Mouse (Mus musculus): ENCODE measurements around the gene Tmem179b. TPM values are rescaled to one million over a fixed set of nuclear protein-coding genes. Genes with fewer than 3 reads are reported as not detected.

Tmem179b gene
- polyA plus RNA-seq, 1 experiment = 31.6 TPM

- peaks cover 8% of the 10 kb centered on the region for H3K36me3 ChIP-seq (ENCODE audit: control insufficient read depth, insufficient read depth)
- H3K4me2 ChIP-seq (ENCODE audit: low read depth) = no peak overlapping the region
- TF ChIP-seq MYOD1 (IDR thresholded peaks at IDR 0.05; ENCODE audit: control insufficient read depth in 1 of 3, insufficient read length in 2 of 3, low read depth in 2 of 3) (no peak), MYOG (IDR thresholded peaks at IDR 0.05; ENCODE audit: control insufficient read depth in 1 of 3, insufficient read depth in 1 of 3, insufficient read length in 2 of 3, low read depth in 2 of 3) (no peak), E2F4 (IDR thresholded peaks at IDR 0.05; ENCODE audit: insufficient read depth) (no peak), TCF3 (IDR thresholded peaks at IDR 0.05; ENCODE audit: insufficient read length, low read depth) (no peak), POLR2AphosphoS2 (IDR thresholded peaks at IDR 0.05; ENCODE audit: insufficient read length, low read depth) (no peak), TCF12 (IDR thresholded peaks at IDR 0.05; ENCODE audit: insufficient read depth, poor library complexity, severe bottlenecking) (no peak), REST (IDR thresholded peaks at IDR 0.05; ENCODE audit: insufficient read depth, insufficient read length) (no peak), SRF (IDR thresholded peaks at IDR 0.05; ENCODE audit: control insufficient read depth, insufficient read length, low read depth) (no peak), CEBPB (IDR thresholded peaks at IDR 0.05; ENCODE audit: insufficient read depth, poor library complexity, severe bottlenecking) (no peak)
Observed at GRCm38 (mm10) chr19:8788521-8788920, 14.3 kb upstream of the Tmem179b start.

DNA sequence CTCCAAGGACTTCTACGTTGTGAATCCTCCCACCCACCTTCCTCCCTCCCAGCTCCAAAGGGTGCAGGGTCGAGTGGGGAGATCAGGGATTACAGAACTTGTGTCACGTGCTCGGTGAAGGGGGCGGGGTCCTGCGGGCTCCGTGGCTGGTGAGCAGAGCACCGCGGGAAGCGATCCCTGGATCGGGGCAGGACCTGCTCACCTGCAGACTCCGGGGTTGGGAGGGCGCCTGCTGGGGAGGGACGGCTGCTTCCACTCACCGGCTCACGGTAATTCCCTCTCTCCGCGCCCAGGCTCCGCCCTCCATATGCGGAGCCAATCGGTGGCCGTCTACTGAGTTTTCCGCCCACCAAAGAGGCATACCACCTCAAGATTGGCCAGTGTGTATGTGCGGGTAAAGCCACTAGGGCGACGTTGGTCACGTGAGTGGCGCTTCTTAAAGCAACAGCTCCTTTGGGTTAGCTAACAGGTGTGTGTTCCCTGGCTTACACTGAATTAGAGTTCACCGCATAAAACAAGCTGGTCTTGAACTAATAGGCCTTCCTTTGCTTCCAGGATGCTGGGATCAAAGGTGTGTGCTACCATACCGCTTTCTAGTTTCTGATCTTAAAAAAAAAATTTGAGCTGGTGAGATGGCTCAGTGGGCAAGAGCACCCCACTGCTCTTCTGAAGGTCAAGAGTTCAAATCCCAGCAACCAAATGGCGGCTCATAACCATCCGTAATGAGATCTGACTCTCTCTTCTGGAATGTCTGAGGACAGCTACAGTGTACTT, 11.9 kb upstream of the Tmem179b start, which contains the start of gene Taf6l:
Gene Taf6l, minus strand, starts transcription at position 410 of the 774 bp plus-strand sequence.
- H3K27me3 ChIP-seq (ENCODE audit: control insufficient read depth, insufficient read depth, insufficient read length) = no peaks in the 10 kb centered on the region
- H3ac ChIP-seq (ENCODE audit: control insufficient read depth, insufficient read length) = peak within 1 kb of the TSS; percentile 5
- H3K79me2 ChIP-seq (ENCODE audit: control insufficient read depth, insufficient read depth) = no peaks in the 10 kb centered on the region
- TF ChIP-seq TCF3 (IDR thresholded peaks at IDR 0.05; ENCODE audit: insufficient read length, low read depth) (no peak), E2F4 (IDR thresholded peaks at IDR 0.05; ENCODE audit: insufficient read depth) (peak; percentile 65), MYOD1 (IDR thresholded peaks at IDR 0.05; ENCODE audit: control insufficient read depth in 1 of 3, insufficient read length in 2 of 3, low read depth in 2 of 3) (peak in 2 of 3 experiments; percentile 49 to 64), REST (IDR thresholded peaks at IDR 0.05; ENCODE audit: insufficient read depth, insufficient read length) (no peak), MAX (IDR thresholded peaks at IDR 0.05; ENCODE audit: low read depth) (no peak), CEBPB (IDR thresholded peaks at IDR 0.05; ENCODE audit: insufficient read depth, poor library complexity, severe bottlenecking) (no peak), TCF12 (IDR thresholded peaks at IDR 0.05; ENCODE audit: insufficient read depth, poor library complexity, severe bottlenecking) (no peak), USF1 (IDR thresholded peaks at IDR 0.05; ENCODE audit: low read depth) (peak; percentile 99), SRF (IDR thresholded peaks at IDR 0.05; ENCODE audit: control insufficient read depth, insufficient read length, low read depth) (peak; percentile 63), MYOG (IDR thresholded peaks at IDR 0.05; ENCODE audit: control insufficient read depth in 1 of 3, insufficient read depth in 1 of 3, insufficient read length in 2 of 3, low read depth in 2 of 3) (peak in 1 of 3 experiments; percentile 31), POLR2AphosphoS2 (IDR thresholded peaks at IDR 0.05; ENCODE audit: insufficient read length, low read depth) (peak; percentile 64), POLR2A (IDR thresholded peaks at IDR 0.05; ENCODE audit: insufficient read length, low read depth) (peak; percentile 77)
- H3K36me3 ChIP-seq (ENCODE audit: control insufficient read depth, insufficient read depth) = no peaks in the 10 kb centered on the region
- peak within 1 kb of the TSS; percentile 48 for H3K4me3 ChIP-seq
- H3K4me2 ChIP-seq (ENCODE audit: low read depth) = peak within 1 kb of the TSS; percentile 87

More at GRCm38 (mm10) chr19:8788521-8788920, 14.3 kb upstream of the Tmem179b start:
- Histone ChIP-seq H3ac (ENCODE audit: control insufficient read depth, insufficient read length) (no peak overlapping the region), H3K4me3 (no peak overlapping the region), H3K79me2 (ENCODE audit: control insufficient read depth, insufficient read depth) (no peaks in the 10 kb centered on the region), H3K27me3 (ENCODE audit: control insufficient read depth, insufficient read depth, insufficient read length) (no peaks in the 10 kb centered on the region)

DNA sequence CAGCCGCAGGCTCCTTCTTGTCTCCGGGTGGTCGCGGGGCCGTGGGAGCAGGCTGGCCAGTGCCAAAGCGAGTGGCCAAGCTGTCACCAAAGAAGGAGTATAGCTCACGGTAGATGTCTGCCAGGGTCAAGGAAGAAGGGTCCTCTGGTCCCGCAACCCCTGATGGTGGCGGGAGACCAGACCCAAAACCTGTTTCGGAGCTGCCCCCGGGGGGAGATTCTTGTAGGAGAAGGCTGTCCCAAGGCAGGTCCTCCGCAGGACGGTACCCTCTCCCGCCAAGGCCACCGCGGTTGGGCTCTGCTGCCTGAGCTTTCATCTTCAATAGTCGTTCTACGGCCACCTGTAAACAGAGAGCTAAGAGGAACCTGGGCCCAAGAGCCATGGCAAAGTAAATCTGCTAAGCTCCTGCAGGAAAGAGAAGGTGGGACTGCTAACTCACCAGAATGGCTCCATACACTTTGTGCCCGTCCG, 719 bp upstream of the Tmem179b start:
- no peak for TF ChIP-seq POLR2AphosphoS2 (IDR thresholded peaks at IDR 0.05; ENCODE audit: insufficient read length, low read depth)
- no peak for TF ChIP-seq CEBPB (IDR thresholded peaks at IDR 0.05; ENCODE audit: insufficient read depth, poor library complexity, severe bottlenecking)
- no peak for TF ChIP-seq USF1 (IDR thresholded peaks at IDR 0.05; ENCODE audit: low read depth)
- TF ChIP-seq TCF12 (IDR thresholded peaks at IDR 0.05; ENCODE audit: insufficient read depth, poor library complexity, severe bottlenecking) = no peak
- TF ChIP-seq E2F4 (IDR thresholded peaks at IDR 0.05; ENCODE audit: insufficient read depth) = no peak
- no peak for TF ChIP-seq MYOD1 (IDR thresholded peaks at IDR 0.05; ENCODE audit: control insufficient read depth in 1 of 3, insufficient read length in 2 of 3, low read depth in 2 of 3)
- TF ChIP-seq MAX (IDR thresholded peaks at IDR 0.05; ENCODE audit: low read depth) = no peak
- no peak for TF ChIP-seq TCF3 (IDR thresholded peaks at IDR 0.05; ENCODE audit: insufficient read length, low read depth)
- no peak for TF ChIP-seq SRF (IDR thresholded peaks at IDR 0.05; ENCODE audit: control insufficient read depth, insufficient read length, low read depth)
- TF ChIP-seq MYOG (IDR thresholded peaks at IDR 0.05; ENCODE audit: control insufficient read depth in 1 of 3, insufficient read depth in 1 of 3, insufficient read length in 2 of 3, low read depth in 2 of 3) = no peak
- peaks cover 17% of the 10 kb centered on the region for H3K79me2 ChIP-seq (ENCODE audit: control insufficient read depth, insufficient read depth)
- peak overlapping the region; percentile 66 for H3K4me3 ChIP-seq
- peaks cover 13% of the 10 kb centered on the region for H3K36me3 ChIP-seq (ENCODE audit: control insufficient read depth, insufficient read depth)
- no peaks in the 10 kb centered on the region for H3K27me3 ChIP-seq (ENCODE audit: control insufficient read depth, insufficient read depth, insufficient read length)
- peak overlapping the region; percentile 83 for H3K4me2 ChIP-seq (ENCODE audit: low read depth)
- H3ac ChIP-seq (ENCODE audit: control insufficient read depth, insufficient read length) = peak overlapping the region; percentile 93

DNA sequence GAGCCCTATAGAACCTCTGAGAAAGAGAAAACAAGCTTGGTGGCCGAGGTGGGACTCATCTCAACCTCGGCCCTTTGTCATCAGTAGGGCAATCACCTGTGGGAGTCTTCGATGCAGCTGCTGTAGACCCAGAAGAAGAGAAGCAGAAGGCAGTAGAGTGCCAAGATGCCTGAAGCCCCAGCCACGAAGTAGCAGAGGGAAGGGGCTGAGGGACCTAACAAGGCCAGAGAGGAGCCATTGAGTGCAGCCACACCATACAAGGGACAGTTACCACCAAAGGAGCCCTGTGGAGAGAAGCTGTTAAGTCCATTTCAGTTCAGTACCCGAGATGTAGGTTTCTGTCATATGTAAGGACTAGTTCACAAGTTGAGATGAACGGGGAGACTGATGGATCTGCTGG, 858 bp downstream of the Tmem179b start:
- TF ChIP-seq POLR2AphosphoS2 (IDR thresholded peaks at IDR 0.05; ENCODE audit: insufficient read length, low read depth) (peak; percentile 75), MAX (IDR thresholded peaks at IDR 0.05; ENCODE audit: low read depth) (no peak)
- Histone ChIP-seq H3K36me3 (ENCODE audit: control insufficient read depth, insufficient read depth) (peaks cover 22% of the 10 kb centered on the region), H3K4me2 (ENCODE audit: low read depth) (peak overlapping the region; percentile 69), H3ac (ENCODE audit: control insufficient read depth, insufficient read length) (peak overlapping the region; percentile 93), H3K27me3 (ENCODE audit: control insufficient read depth, insufficient read depth, insufficient read length) (no peaks in the 10 kb centered on the region), H3K4me3 (peak overlapping the region; percentile 66), H3K79me2 (ENCODE audit: control insufficient read depth, insufficient read depth) (peaks cover 18% of the 10 kb centered on the region)

Measured in myocyte (in vitro differentiated cells).